Mouse (Mus musculus) mammary gland, adult 2 months (tissue): ENCODE data around the gene Mss51. TPM values are rescaled to one million over a fixed set of nuclear protein-coding genes. Genes with fewer than 3 reads are reported as not detected.

ENCODE experiments used
- polyA plus RNA-seq: library from polyadenylated mRNA; depleted of rRNA; stranded (reverse); fragments of >200 nt; gene quantifications from 2 replicates; pipeline ENCODE4 v1.2.3, GENCODE M21; 2012; ENCODE audit warnings: low replicate concordance; rRNA removed

The Mss51 gene
- 0.31 and 1.4 TPM in 2 replicates for polyA plus RNA-seq

DNA sequence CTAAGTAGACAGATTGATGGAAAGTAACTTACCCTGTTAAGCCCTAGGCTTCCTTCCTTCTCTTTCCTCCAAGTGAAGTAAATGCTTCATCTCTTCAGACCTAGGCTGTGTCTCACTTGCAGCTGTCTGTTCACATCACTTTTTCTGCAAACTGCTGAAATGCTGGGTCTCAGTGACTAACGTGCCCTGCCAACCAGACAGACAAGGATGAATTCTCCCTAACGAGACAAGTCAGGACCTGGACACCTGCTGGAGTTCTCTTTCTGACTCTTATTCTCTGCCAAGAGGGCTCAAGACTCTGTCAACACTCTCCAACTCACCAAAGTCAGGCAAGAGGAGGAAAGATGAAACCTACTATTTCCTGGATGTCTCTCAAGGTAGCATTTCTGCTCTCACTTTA is at the start of gene Mss51:
Gene Mss51 (minus strand): TSS at position 299 of the 400 bp plus-strand sequence.

DNA sequence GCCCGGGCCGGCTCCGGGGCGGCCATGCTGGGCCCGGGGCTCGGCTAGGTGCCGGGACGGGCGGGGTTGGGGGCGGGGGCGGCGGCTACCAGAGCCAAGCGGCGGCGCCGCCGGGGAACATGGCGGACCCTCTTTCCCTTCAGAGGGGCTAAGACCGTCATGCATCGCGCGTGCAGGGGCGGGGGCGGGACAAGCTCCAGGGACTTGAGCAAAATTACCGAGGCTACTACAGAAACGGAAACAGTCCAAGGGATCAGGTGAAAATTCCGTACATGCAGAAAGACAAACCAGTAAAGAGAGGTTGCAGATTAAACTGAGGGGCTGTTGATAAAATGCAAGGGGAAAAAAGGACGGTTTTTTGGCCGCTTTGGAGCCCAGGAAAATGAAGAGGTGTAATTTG is 49.7 kb upstream of the Mss51 start, which contains the start of gene Ppp3cb:
Gene Ppp3cb (minus strand): TSS at position 159 of the 400 bp plus-strand sequence.

DNA sequence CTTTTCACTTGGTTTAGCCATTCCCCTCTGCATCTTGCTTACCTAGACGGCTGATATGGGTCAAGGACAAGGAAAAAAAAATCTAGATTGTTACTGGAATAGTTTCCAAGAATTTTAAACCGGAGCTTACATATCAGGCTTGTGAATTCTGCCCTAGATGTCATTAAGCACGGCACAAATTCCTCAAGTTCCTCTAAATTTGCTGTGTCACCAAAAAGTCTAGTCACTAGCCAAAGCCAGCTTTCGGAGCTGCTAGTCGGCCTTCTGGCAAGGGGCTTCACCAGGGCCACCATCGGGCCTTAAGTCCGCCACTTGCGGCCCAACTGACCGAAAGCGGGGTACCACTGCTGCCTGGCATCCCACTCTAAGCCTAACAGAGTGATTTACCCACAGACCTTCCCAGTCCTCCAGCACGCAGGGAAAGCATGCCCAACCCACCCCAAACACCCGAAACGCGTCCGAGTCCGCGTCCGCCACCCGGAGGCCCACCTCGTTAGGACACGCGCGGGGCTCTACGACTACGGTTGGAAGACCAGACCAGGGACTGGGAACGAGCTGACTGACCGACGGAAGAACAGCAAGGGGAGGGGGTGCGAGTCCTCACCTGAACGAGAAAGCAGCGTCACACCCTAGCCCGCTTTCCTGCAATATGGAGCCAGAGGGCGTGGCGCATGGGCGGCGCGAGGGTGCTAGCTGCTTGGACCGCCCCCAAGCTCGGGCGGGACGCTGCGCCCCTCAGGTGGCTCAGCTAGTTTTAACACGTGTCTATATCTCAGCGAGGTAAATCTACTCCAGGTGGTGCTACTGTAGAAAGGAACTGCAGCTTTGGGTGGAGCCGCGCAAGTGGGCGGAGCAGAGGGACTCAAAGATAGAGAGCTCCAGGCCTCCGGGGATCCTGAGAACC is 17.2 kb downstream of the Mss51 start, which contains the start of gene Anxa7:
Gene Anxa7 (minus strand): TSS at position 843 of the 904 bp plus-strand sequence.

DNA sequence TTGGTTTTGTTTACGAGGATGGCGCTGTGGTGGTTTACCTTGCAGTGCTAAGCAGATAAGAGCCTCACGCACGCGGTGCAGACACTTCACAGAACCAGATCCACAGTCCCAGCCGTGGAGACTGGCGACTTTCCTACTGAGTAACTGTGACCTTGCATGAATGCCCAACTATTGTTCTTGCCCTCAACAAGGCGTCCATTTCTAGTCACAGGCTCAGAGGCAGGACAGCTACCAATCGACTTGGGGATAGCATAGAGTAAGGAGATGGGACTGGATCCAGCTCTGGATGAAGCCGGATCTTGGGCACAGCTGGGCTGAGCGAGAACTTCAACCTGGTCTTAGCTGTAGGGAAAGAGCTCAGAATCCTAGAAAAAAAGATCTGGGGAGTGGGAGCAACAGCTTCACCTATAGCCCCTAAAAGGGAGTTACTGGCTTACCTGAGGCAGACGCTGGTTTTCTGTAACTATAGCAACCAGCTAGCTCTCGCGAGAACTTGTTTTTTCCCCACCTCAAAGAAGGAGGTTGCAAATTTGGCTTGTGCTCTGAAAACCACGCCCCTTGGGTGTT is 44.9 kb downstream of the Mss51 start, which contains the start of gene Cfap70:
Gene Cfap70 (minus strand): TSS at position 462 of the 567 bp plus-strand sequence.

Other genes with a start within 250 kb of the Mss51 start
- gene Kcnk16, start 227.7 kb downstream of the Mss51 start, polyA plus RNA-seq, result 0.85 and 1.1 TPM in 2 replicates
- gene Nudt13, start 202.2 kb downstream of the Mss51 start, polyA plus RNA-seq, result 26.8 and 38.4 TPM in 2 replicates
- 14.6 and 20.5 TPM in 2 replicates for gene Ecd, start 148.8 kb downstream of the Mss51 start, polyA plus RNA-seq
- 25.0 and 37.1 TPM in 2 replicates for gene Fam149b, start 148.7 kb downstream of the Mss51 start, polyA plus RNA-seq
- 8.0 and 34.0 TPM in 2 replicates for gene Dnajc9, start 108.0 kb downstream of the Mss51 start, polyA plus RNA-seq
- gene Mrps16, start 103.3 kb downstream of the Mss51 start, polyA plus RNA-seq, result 51.6 and 55.1 TPM in 2 replicates
- 0.09 TPM in 1 of 2 replicates, not detected in the other for gene Cfap70, start 44.7 kb downstream of the Mss51 start, polyA plus RNA-seq
- 87.8 and 94.9 TPM in 2 replicates for gene Anxa7, start 16.8 kb downstream of the Mss51 start, polyA plus RNA-seq
- 8.3 and 20.8 TPM in 2 replicates for gene Ppp3cb, start 49.7 kb upstream of the Mss51 start, polyA plus RNA-seq
- gene Usp54, start 144.2 kb upstream of the Mss51 start, polyA plus RNA-seq, result 3.4 and 7.4 TPM in 2 replicates
- gene Myoz1, start 159.6 kb upstream of the Mss51 start, polyA plus RNA-seq, result 0.13 and 386 TPM in 2 replicates
- 0.12 and 14.1 TPM in 2 replicates for gene Synpo2l, start 171.5 kb upstream of the Mss51 start, polyA plus RNA-seq
- gene Sec24c, start 177.4 kb upstream of the Mss51 start, polyA plus RNA-seq, result 267 and 287 TPM in 2 replicates
- 15.7 and 38.8 TPM in 2 replicates for gene Fut11, start 198.1 kb upstream of the Mss51 start, polyA plus RNA-seq
- 14.6 and 33.2 TPM in 2 replicates for gene Chchd1, start 206.1 kb upstream of the Mss51 start, polyA plus RNA-seq
- gene Zswim8, start 210.7 kb upstream of the Mss51 start, polyA plus RNA-seq, result 245 and 268 TPM in 2 replicates
- gene Ndst2, start 237.7 kb upstream of the Mss51 start, polyA plus RNA-seq, result 47.3 and 61.9 TPM in 2 replicates